Mouse (Mus musculus) induced T-regulatory cell, adult 2 months (primary cell): Measurements from ENCODE around the gene Tmem174.
A peak's percentile ranks its signal among the peaks of the same experiment; 100 is the strongest.

ENCODE experiments used
- DNase-seq: peaks from one replicate; pipeline ENCODE4 v3.0.0-alpha.2; 2012; ENCODE audit warnings: low read depth

Gene Tmem174

DNA sequence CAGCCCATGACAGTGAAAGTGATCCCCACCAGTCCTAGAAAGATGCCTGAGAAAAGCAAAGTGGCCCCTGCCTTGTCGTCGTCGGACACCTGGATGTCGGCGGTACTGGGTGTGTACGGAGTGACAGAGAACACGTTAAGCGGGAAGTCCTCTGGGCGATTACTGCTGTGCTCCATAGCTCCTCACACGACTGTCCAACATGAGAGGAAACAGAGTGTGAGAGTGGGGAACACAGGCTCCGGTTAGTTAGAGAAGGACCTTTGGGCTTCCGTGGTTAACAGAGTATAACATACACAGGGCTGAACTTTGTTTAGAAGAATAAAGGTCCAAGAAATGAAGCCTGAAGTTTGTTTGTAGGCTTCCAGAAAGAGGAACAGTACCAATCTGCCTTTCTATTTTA lies at the start of gene Tmem174:
Tmem174 (minus strand) TSS at position 266 of the 400 bp plus-strand sequence.
- DNase-seq: no peak

GRCm38 (mm10) chr13:98684144-98684900 lies 47.1 kb upstream of the Tmem174 start:
- peak; percentile 19 for DNase-seq

- DNase-seq: no peak
Measured at GRCm38 (mm10) chr13:98683412-98683811, 46.2 kb upstream of the Tmem174 start.

GRCm38 (mm10) chr13:98680470-98681060 lies 43.4 kb upstream of the Tmem174 start:
- DNase-seq: no peak

- DNase-seq: no peak
Measured at GRCm38 (mm10) chr13:98679631-98680041, 42.4 kb upstream of the Tmem174 start.

DNA sequence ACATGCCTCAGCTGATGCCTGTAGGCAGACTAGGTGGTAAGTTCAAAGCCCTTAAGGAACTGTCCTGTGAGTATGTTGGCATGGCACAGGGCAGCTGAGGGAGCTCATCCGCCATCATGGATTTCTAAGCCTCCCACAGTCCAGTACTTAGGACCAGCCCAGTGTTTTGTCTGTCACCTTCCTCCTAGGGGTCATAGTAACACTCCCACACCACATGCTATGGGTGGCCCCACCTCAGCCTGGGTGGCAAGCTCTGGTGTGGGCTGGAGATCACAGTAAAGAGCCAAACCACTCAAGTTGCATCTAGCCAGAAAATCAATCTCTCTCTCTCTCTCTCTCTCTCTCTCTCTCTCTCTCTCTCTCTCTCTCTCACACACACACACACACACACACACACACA lies 42.0 kb upstream of the Tmem174 start:
- no peak for DNase-seq

- no peak for DNase-seq
Measured at GRCm38 (mm10) chr13:98673922-98674321, 36.7 kb upstream of the Tmem174 start.

DNA sequence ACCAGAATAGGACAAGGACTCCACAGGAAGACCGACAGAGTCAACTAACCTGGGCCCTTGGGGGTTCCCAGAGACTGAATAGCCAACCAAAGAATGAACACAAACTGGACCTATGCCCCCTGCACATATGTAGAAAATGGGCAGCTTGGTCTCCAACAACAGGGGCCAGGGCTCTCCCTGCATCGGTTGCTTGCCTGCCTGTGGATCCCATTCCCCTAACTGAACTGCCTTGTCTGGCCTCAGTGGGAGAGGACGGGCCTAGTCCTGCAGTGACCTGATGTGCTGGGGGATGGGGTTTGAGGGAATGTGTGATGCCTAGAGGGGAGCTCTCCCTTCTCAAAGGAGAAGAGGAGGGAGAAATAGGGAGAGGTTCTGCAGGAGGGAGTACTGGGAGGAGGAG lies 32.1 kb upstream of the Tmem174 start:
- no peak for DNase-seq

DNA sequence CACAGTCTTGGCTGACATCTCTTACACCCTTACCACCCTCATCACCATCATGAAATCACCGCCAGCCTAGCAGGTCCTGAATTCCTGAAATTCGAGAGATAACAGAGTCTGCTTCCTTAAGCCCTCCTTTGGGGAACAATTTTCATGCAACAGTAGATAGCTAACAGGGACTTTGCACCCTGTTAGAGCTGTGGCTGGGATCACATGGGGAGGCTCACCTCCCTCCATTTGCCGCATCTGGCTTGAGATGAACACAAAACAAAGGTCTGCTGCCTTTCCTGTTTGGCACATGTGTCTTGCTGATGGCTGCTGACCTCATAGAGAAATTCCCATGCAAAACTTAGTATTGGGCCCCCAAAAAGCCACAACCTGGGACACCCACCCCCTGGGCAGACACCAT lies 30.1 kb upstream of the Tmem174 start:
- DNase-seq: no peak

DNA sequence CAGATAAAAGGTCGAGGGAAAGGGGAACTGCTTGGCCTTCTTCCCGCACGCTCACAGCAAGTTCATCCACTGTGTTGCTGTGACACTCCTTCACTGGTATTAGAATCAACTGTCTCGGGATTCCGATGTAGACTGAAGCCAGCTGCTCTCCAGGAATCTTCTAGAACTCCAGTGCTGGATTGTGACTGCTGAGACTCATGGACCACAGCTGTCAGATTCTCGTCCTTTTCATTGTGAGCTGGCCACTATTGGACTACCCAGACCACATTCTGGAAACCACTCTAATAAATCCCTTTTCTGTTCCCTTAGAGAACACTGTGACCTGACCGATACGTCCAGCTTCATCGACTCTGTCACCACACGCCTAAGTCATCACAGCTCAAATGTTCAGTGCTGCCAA lies 28.0 kb upstream of the Tmem174 start:
- no peak for DNase-seq

DNA sequence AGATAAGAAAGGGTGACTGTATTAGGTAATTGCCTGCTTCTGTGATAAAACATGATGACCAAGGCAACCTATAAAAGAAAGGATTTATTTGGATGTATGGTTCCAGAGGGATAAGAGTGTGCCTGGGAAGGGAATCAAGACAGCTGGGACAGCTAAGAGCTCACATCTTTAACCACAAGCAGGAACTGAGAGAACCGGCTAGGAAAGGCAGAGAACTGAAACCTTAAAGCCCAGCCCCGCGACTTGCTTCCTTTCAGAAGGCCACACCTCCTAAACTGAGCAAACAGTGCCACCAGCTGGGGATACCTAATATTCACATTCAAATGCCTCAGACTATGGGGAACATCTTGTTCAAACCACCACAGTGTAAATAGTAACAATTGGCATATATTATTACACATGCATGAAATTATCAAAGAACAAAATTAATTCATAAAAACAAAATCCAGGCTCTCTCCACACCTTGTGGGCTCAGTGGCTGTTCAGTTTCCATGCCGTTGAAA lies 25.0 kb upstream of the Tmem174 start:
- DNase-seq: no peak

DNA sequence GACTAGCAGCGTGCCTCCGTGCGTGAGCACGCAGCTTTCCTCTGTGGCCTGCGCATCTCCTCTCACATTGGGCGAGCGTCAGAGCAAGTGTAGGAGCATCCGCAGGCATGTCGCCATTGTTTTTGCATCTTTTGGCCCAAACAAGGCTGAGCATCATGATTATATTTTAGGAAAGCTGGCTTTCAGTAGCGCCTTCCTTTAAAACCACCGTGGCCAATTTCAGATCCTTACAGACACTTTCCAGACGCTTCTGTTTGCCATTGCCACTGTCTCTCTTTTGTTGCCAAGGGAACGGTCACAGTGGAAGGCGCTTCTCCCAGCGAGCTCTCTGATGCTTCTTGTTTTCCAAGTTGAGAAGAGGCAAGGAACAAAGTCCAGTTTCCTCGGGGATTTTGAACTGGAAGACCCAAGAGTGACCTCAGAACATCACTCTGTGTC lies 18.8 kb upstream of the Tmem174 start:
- DNase-seq: no peak

DNA sequence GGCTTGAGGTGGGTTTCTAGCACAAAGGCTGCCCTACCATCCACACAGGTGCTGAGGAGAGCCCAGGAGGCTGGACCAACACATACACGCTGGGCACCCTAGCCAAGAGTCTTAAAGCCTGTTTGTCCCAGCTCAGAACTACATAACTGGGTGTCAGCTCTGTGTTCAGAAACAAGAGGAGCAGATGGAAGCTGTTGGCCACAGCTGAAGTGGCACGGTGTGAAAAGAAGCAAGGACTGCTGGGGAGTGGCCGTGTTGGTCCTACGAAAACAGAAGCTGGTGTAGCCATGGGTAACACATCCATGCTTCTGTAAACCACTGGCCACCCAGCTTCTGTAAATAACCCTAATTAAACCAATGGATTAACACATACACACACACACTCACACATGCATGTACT lies 18.1 kb upstream of the Tmem174 start:
- no peak for DNase-seq

- DNase-seq: no peak
Measured at GRCm38 (mm10) chr13:98654129-98654939, 17.1 kb upstream of the Tmem174 start.

- DNase-seq: no peak
Measured at GRCm38 (mm10) chr13:98652194-98652593, 15.0 kb upstream of the Tmem174 start.

GRCm38 (mm10) chr13:98651228-98651977 lies 14.2 kb upstream of the Tmem174 start:
- peak; percentile 30 for DNase-seq

DNA sequence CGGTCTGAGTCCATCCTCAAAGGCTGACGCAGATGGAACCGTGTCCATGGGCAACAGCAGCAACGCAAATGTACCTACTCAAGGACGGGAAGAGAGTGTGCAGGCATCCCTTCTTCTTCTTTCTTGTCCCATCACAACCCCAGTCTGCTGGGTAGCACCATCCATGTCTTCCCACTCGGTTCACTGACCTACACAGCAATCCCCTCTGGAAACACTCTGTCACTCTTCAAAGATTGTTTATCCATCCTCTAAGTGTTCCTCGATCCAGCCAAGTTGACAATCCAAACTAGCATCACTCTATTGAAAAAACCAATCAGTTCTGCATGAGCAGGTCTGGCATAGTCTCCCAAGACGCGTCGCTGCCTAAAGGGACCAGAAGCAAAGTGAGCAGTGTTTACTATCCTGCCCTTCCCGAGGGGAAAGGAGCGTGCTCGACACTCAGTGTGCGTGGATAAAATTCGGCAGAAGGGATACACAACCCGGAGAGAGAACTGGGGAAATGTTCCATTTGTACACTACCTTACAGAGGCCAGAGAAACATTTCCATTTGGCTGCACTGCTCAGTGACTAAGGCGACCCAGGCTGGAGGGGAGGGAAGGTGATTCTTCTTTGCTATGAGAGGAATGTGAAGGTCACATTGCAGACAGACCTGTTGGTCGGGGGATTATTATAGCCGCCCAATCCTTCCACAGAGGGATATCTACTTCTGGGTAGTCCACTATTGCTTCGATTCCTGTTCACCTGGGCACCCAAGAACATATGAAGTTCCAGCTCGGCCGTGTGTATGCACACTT lies 10.8 kb upstream of the Tmem174 start:
- DNase-seq: no peak

- DNase-seq: no peak
Measured at GRCm38 (mm10) chr13:98638507-98639166, 1.4 kb upstream of the Tmem174 start.

- no peak for DNase-seq
Measured at GRCm38 (mm10) chr13:98636571-98636970, 639 bp downstream of the Tmem174 start.

- DNase-seq: peak; percentile 14
Measured at GRCm38 (mm10) chr13:98633641-98634484, 3.3 kb downstream of the Tmem174 start.
